8 mouse cellular contexts compared by ENCODE assay signal in the genomic region with DNA sequence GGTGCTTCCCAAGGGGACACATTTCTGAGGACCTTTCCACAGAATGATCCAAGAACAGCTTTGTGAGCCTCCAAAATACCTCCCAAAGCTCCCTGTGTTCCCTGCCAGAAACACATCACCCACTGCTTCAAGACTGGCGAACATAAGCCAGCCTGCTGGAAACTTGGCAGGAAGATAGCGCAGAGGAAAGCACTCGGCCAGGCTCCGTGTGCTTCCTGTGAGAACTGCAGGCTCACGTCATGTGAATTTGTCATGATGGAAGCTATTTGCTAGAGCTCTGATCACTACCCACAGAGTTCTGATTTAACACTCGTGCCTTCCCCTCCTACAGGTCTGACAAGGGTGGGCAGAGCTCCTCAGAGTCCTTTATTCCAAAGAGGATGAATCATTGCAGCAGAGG. TPM values are rescaled to one million over a fixed set of nuclear protein-coding genes. Genes with fewer than 3 reads are reported as not detected.
DNase-seq lines count a peak whose midpoint lies in the region; ATAC-seq lines count a peak whose summit lies in the region.

No protein-coding gene starts in this region.

- peaks cover 24% of the 10 kb centered on the region for H3K4me1 ChIP-seq in neural tube, embryonic 15.5 days
- peaks cover 20% of the 10 kb centered on the region for H3K4me1 ChIP-seq in lung, embryonic 16.5 days (replicated peaks; ENCODE audit: control insufficient read depth, insufficient read depth, low read length)
- peaks cover 17% of the 10 kb centered on the region for H3K4me1 ChIP-seq in midbrain, embryonic 15.5 days

- H3K9me3 ChIP-seq in neural tube, embryonic 15.5 days (replicated peaks) = no peaks in the 10 kb centered on the region
- H3K9me3 ChIP-seq in lung, embryonic 16.5 days (ENCODE audit: control insufficient read depth, low read length) = no peaks in the 10 kb centered on the region
- H3K9me3 ChIP-seq in midbrain, embryonic 15.5 days = no peaks in the 10 kb centered on the region

- no peak overlapping the region for H3K4me3 ChIP-seq in neural tube, embryonic 15.5 days (replicated peaks)
- H3K4me3 ChIP-seq in lung, embryonic 16.5 days (ENCODE audit: low read length) = no peak overlapping the region
- H3K4me3 ChIP-seq in midbrain, embryonic 15.5 days = no peak overlapping the region

- no peaks in the 10 kb centered on the region for H3K27me3 ChIP-seq in neural tube, embryonic 15.5 days (replicated peaks)
- no peaks in the 10 kb centered on the region for H3K27me3 ChIP-seq in lung, embryonic 16.5 days (ENCODE audit: control insufficient read depth, insufficient read depth, low read depth, low read length)
- no peaks in the 10 kb centered on the region for H3K27me3 ChIP-seq in midbrain, embryonic 15.5 days (replicated peaks)

- no peak overlapping the region for H3K4me2 ChIP-seq in neural tube, embryonic 15.5 days
- no peak overlapping the region for H3K4me2 ChIP-seq in lung, embryonic 16.5 days (ENCODE audit: low read depth, low read length)
- H3K4me2 ChIP-seq in midbrain, embryonic 15.5 days = no peak overlapping the region

- WGBS in neural tube, embryonic 15.5 days = 71% methylated on average over 6 of the region's 6 CpGs
- 22% methylated on average over 6 of the region's 6 CpGs for WGBS in lung, embryonic 16.5 days
- 81% methylated on average over 6 of the region's 6 CpGs for WGBS in midbrain, embryonic 15.5 days

- ATAC-seq in neural tube, embryonic 15.5 days (ENCODE audit: low FRiP score) = no peak
- peak; percentile 65 for ATAC-seq in lung, embryonic 16.5 days (ENCODE audit: low read depth)
- ATAC-seq in midbrain, embryonic 15.5 days (replicated peaks) = no peak

- no peaks in the 10 kb centered on the region for H3K36me3 ChIP-seq in neural tube, embryonic 15.5 days
- no peaks in the 10 kb centered on the region for H3K36me3 ChIP-seq in lung, embryonic 16.5 days (ENCODE audit: control insufficient read depth, insufficient read depth, low read length)
- no peaks in the 10 kb centered on the region for H3K36me3 ChIP-seq in midbrain, embryonic 15.5 days (replicated peaks)

- no peak overlapping the region for H3K9ac ChIP-seq in neural tube, embryonic 15.5 days (replicated peaks)
- H3K9ac ChIP-seq in lung, embryonic 16.5 days (ENCODE audit: low read length) = no peak overlapping the region
- no peak overlapping the region for H3K9ac ChIP-seq in midbrain, embryonic 15.5 days

- H3K27ac ChIP-seq in neural tube, embryonic 15.5 days (replicated peaks) = 0 out of 2 replicates have a peak overlapping the region, but pooled peaks have one; percentile 28
- peak overlapping the region; percentile 69 for H3K27ac ChIP-seq in lung, embryonic 16.5 days (ENCODE audit: low read length)
- no peak overlapping the region for H3K27ac ChIP-seq in midbrain, embryonic 15.5 days

- DNase-seq in adrenal gland, postnatal 10 days = peak; percentile 57
- DNase-seq in adrenal gland, adult 8-10 months = no peak
- DNase-seq in neural tube, embryonic 10.5 days (ENCODE audit: extremely low spot score, low spot score) = no peak
- peak; percentile 61 for DNase-seq in heart, postnatal 4 days
- DNase-seq in retina, embryonic 14.5 days (ENCODE audit: low spot score) = no peak

RNA-seq across cellular contexts. Expression of a gene that starts 38.5 kb away (rescaled TPM):
- total RNA-seq in adrenal gland, postnatal 10 days (2021) = 10 to 100 TPM; 24.7 to 32.1 TPM
- 10 to 100 TPM; 12.7 to 18.1 (median 14.4) TPM for total RNA-seq in adrenal gland, adult 8-10 months (2022)
- 1.9 and 4.0 TPM in 2 replicates for polyA plus RNA-seq in neural tube, embryonic 15.5 days (2015; fragmentation: Nextera tagmentation; extraction: Ambion mirVana)
- total RNA-seq in heart, postnatal 4 days (2021) = 1 to 10 TPM; 6.9 to 9.1 TPM
- polyA plus RNA-seq in lung, embryonic 16.5 days (2015; fragmentation: Nextera tagmentation; extraction: Ambion mirVana) = 20.4 TPM in 2 replicates
- 1.5 and 2.0 TPM in 2 replicates for polyA plus RNA-seq in midbrain, embryonic 15.5 days (2015; fragmentation: Nextera tagmentation; extraction: Ambion mirVana)

RNA-seq across cellular contexts. Expression of a gene that starts 41.4 kb away (rescaled TPM):
- total RNA-seq in adrenal gland, postnatal 10 days (2021) = 100 to 1,000 TPM; 101 to 117 TPM
- 100 to 1,000 TPM in 3 of 4 experiments, 10 to 100 TPM in 1; 96.8 to 150 (median 119) TPM for total RNA-seq in adrenal gland, adult 8-10 months (2022)
- 356 and 410 TPM in 2 replicates for polyA plus RNA-seq in neural tube, embryonic 15.5 days (2015; fragmentation: Nextera tagmentation; extraction: Ambion mirVana)
- total RNA-seq in heart, postnatal 4 days (2021) = 100 to 1,000 TPM; 104 to 109 TPM
- 552 and 582 TPM in 2 replicates for polyA plus RNA-seq in lung, embryonic 16.5 days (2015; fragmentation: Nextera tagmentation; extraction: Ambion mirVana)
- 417 and 424 TPM in 2 replicates for polyA plus RNA-seq in midbrain, embryonic 15.5 days (2015; fragmentation: Nextera tagmentation; extraction: Ambion mirVana)

RNA-seq across cellular contexts. Expression of a gene that starts 41.5 kb away (rescaled TPM):
- not detected for total RNA-seq in adrenal gland, postnatal 10 days (2021)
- under 1 TPM in 2 of 4 experiments, not detected in 2; 0.09 to 0.11 TPM for total RNA-seq in adrenal gland, adult 8-10 months (2022)
- 0.10 TPM in 1 of 2 replicates, not detected in the other for polyA plus RNA-seq in neural tube, embryonic 15.5 days (2015; fragmentation: Nextera tagmentation; extraction: Ambion mirVana)
- total RNA-seq in heart, postnatal 4 days (2021) = not detected
- 0.24 TPM in 2 replicates for polyA plus RNA-seq in lung, embryonic 16.5 days (2015; fragmentation: Nextera tagmentation; extraction: Ambion mirVana)
- polyA plus RNA-seq in midbrain, embryonic 15.5 days (2015; fragmentation: Nextera tagmentation; extraction: Ambion mirVana) = 0.06 and 0.22 TPM in 2 replicates

RNA-seq across cellular contexts. Expression of a gene that starts 58.5 kb away (rescaled TPM):
- 1 to 10 TPM; 8.3 to 8.7 TPM for total RNA-seq in adrenal gland, postnatal 10 days (2021)
- 10 to 100 TPM in 1 of 4 experiments, 1 to 10 TPM in 3; 6.9 to 10.9 (median 9.2) TPM for total RNA-seq in adrenal gland, adult 8-10 months (2022)
- polyA plus RNA-seq in neural tube, embryonic 15.5 days (2015; fragmentation: Nextera tagmentation; extraction: Ambion mirVana) = 18.8 and 23.9 TPM in 2 replicates
- 1 to 10 TPM; 6.1 to 7.8 TPM for total RNA-seq in heart, postnatal 4 days (2021)
- polyA plus RNA-seq in lung, embryonic 16.5 days (2015; fragmentation: Nextera tagmentation; extraction: Ambion mirVana) = 37.0 and 38.5 TPM in 2 replicates
- 18.1 and 21.5 TPM in 2 replicates for polyA plus RNA-seq in midbrain, embryonic 15.5 days (2015; fragmentation: Nextera tagmentation; extraction: Ambion mirVana)

Comparison
In these comparisons a context has a peak if more than half of its experiments do, and no peak if none do; other contexts are left out.
1. DNase-seq: peak in adrenal gland, postnatal 10 days (single experiment) and heart, postnatal 4 days (single experiment); none in adrenal gland, adult 8-10 months (single experiment), neural tube, embryonic 10.5 days (single experiment) and retina, embryonic 14.5 days (single experiment).